Mouse (Mus musculus) heart, postnatal 14 days (tissue): ENCODE data around the gene Vwce. TPM values are rescaled to one million over a fixed set of nuclear protein-coding genes. Genes with fewer than 3 reads are reported as not detected.

ENCODE experiments used
- DNase-seq, 2 experiments: peaks; one replicate each; pipeline ENCODE4 v3.0.0; 2021 to 2022
- intact Hi-C: fragments of 180-260 bp; cut with DNase I; formaldehyde crosslinking; loops from one replicate; pipeline ENCODE4 v1.15.1; 2025
- total RNA-seq, 2 experiments: library from RNA; stranded (reverse); gene quantifications; 2 replicates each; pipeline ENCODE4 v1.2.3; 2021

Gene Vwce
- total RNA-seq, 2 experiments from 2014 or later = 0.45 TPM; not detected in 1

GRCm38 (mm10) chr19:10710088-10710511 is 76.1 kb downstream of the Vwce start:
- DNase-seq = peak; percentile 63 to 74
- intact Hi-C loops = no loop called here

GRCm38 (mm10) chr19:10710751-10711150 is 76.7 kb downstream of the Vwce start:
- intact Hi-C loops = no loop called here

GRCm38 (mm10) chr19:10712194-10712593 is 78.2 kb downstream of the Vwce start:
- intact Hi-C loops = no loop called here
- no peak for DNase-seq

More at GRCm38 (mm10) chr19:10710751-10711150, 76.7 kb downstream of the Vwce start:
- no peak for DNase-seq

GRCm38 (mm10) chr19:10712646-10713045 is 78.6 kb downstream of the Vwce start:
- DNase-seq = no peak
- intact Hi-C loops = no loop called here

- intact Hi-C loops = no loop called here
- no peak for DNase-seq
Measured at GRCm38 (mm10) chr19:10713551-10713950, 79.5 kb downstream of the Vwce start.

- intact Hi-C loops = loop anchor here (2.0 kb wide), 1 partner anchor 117 kb away; the partner anchor contains the start of gene Cd6
- no peak for DNase-seq
Measured at GRCm38 (mm10) chr19:10714168-10714567, 80.2 kb downstream of the Vwce start.

- peak; percentile 79 to 84 for DNase-seq
- intact Hi-C loops = loop anchor here (2.0 kb wide), 1 partner anchor 116 kb away; the partner anchor contains the start of gene Cd6
Measured at GRCm38 (mm10) chr19:10714682-10715475, 80.9 kb downstream of the Vwce start.

GRCm38 (mm10) chr19:10715476-10715875 is 81.5 kb downstream of the Vwce start:
- DNase-seq = no peak
- intact Hi-C loops = loop anchor here (2.0 kb wide), 1 partner anchor 115 kb away; the partner anchor contains the start of gene Cd6

Other genes with a start within 250 kb of the Vwce start
- 10 to 100 TPM; 35.0 to 39.4 TPM for gene Syt7, start 245.1 kb upstream of the Vwce start, total RNA-seq
- gene Lrrc10b, start 176.7 kb upstream of the Vwce start, total RNA-seq = 1 to 10 TPM; 1.4 to 2.6 TPM
- under 1 TPM; 0.32 to 0.48 TPM for gene Ppp1r32, start 151.3 kb upstream of the Vwce start, total RNA-seq
- gene Cpsf7, start 108.9 kb upstream of the Vwce start, total RNA-seq = 10 to 100 TPM; 35.3 to 36.4 TPM
- gene Sdhaf2, start 108.1 kb upstream of the Vwce start, total RNA-seq = 10 to 100 TPM; 64.1 to 78.7 TPM
- gene Tmem216, start 78.0 kb upstream of the Vwce start, total RNA-seq = 1 to 10 TPM; 3.9 to 4.7 TPM
- gene Cyb561a3, start 57.0 kb upstream of the Vwce start, total RNA-seq = 10 to 100 TPM; 10.2 to 11.3 TPM
- gene Tmem138, start 56.9 kb upstream of the Vwce start, total RNA-seq = 1 to 10 TPM; 3.2 to 4.4 TPM
- 100 to 1,000 TPM; 181 to 185 TPM for gene Ddb1, start 28.9 kb upstream of the Vwce start, total RNA-seq
- gene Tkfc, start 28.6 kb upstream of the Vwce start, total RNA-seq = 10 to 100 TPM in 1 of 2 experiments, 1 to 10 TPM in 1; 8.2 to 10.1 TPM
- gene Pga5, start 43.9 kb downstream of the Vwce start, total RNA-seq = not detected
- gene Vps37c, start 54.5 kb downstream of the Vwce start, total RNA-seq = 10 to 100 TPM; 18.6 to 20.0 TPM
- gene Cd5, start 104.8 kb downstream of the Vwce start, total RNA-seq = 1 to 10 TPM in 1 of 2 experiments, under 1 TPM in 1; 0.36 to 4.9 TPM
- gene Cd6, start 195.8 kb downstream of the Vwce start, total RNA-seq = 1 to 10 TPM in 1 of 2 experiments, under 1 TPM in 1; 0.41 to 3.6 TPM
- gene Slc15a3, start 205.5 kb downstream of the Vwce start, total RNA-seq = 1 to 10 TPM; 2.6 to 2.9 TPM
- gene Tmem132a, start 235.7 kb downstream of the Vwce start, total RNA-seq = 10 to 100 TPM; 18.6 to 23.6 TPM
- 10 to 100 TPM; 80.3 to 85.0 TPM for gene Tmem109, start 247.8 kb downstream of the Vwce start, total RNA-seq